Mouse (Mus musculus): ENCODE data around the gene Nin.

DNA sequence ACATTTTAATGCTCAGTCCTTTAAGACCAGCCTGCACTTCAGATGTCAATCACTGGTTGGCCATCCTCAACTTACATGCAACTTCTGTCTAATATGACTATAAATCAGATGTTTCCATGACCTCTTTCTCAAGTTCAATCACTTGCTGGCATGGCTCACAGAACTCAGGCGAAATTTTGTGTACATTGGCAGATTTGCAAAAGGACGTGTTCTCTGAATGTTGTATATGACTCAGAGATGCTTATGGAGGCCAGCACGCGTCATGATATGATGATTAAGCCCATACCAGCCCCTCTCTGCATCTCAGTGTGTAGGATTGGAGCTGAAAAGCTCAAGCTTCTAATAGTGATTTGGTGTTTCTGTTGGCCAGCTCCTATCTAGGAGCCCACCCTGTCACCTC is 13.1 kb upstream of the Nin start:
- TF ChIP-seq POLR2AphosphoS2 (IDR thresholded peaks at IDR 0.05; ENCODE audit: insufficient read length, low read depth) (no peak), E2F4 (IDR thresholded peaks at IDR 0.05; ENCODE audit: insufficient read depth) (no peak), POLR2A (IDR thresholded peaks at IDR 0.05; ENCODE audit: insufficient read length, low read depth) (no peak), MYOG (IDR thresholded peaks at IDR 0.05; ENCODE audit: control insufficient read depth in 1 of 3, insufficient read depth in 1 of 3, insufficient read length in 2 of 3, low read depth in 2 of 3) (no peak), TCF12 (IDR thresholded peaks at IDR 0.05; ENCODE audit: insufficient read depth, poor library complexity, severe bottlenecking) (no peak), REST (IDR thresholded peaks at IDR 0.05; ENCODE audit: insufficient read depth, insufficient read length) (no peak), MAX (IDR thresholded peaks at IDR 0.05; ENCODE audit: low read depth) (no peak), TCF3 (IDR thresholded peaks at IDR 0.05; ENCODE audit: insufficient read length, low read depth) (no peak), USF1 (IDR thresholded peaks at IDR 0.05; ENCODE audit: low read depth) (no peak), CEBPB (IDR thresholded peaks at IDR 0.05; ENCODE audit: insufficient read depth, poor library complexity, severe bottlenecking) (no peak)
